Mouse (Mus musculus): ENCODE data around the gene Ush1g. TPM values are rescaled to one million over a fixed set of nuclear protein-coding genes. Genes with fewer than 3 reads are reported as not detected.

Gene Ush1g
- polyA plus RNA-seq, 1 experiment from 2014 or later, result 0.14 TPM

DNA sequence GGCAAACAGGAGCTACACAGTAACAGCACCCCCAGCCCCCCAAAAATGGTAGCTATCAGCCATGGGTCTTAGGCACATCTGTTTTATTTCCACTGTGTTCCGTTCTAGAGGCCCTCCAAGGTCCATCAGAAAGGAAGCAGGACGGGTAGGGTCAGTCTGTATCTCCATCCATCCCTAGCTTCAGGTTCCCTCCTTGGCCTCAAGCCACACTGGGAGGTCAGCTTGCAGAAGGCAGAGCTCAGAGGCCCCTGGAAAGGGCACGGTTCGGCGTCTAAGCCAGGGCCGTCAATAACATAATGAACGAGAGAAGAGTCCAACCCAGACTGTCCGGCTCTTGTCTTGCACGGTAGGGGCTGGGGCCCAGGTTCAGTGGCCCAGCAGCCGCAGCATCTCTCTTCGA, 53.9 kb downstream of the Ush1g start:
- H3K4me1 ChIP-seq (replicated peaks; ENCODE audit: control insufficient read depth, insufficient read depth, low read length), result peaks cover 8% of the 10 kb centered on the region
- WGBS, result 73% methylated on average over 11 of the region's 11 CpGs
- H3K4me3 ChIP-seq (ENCODE audit: low read depth, low read length), result no peak overlapping the region
- peaks cover 7% of the 10 kb centered on the region; the same call in 1 of the 2 replicates for H3K36me3 ChIP-seq (ENCODE audit: control insufficient read depth, insufficient read depth, low read length)
- DNase-seq (ENCODE audit: low spot score) (no peak), ATAC-seq (replicated peaks; ENCODE audit: low FRiP score, low TSS enrichment, low read depth) (no peak)
- H3K9me3 ChIP-seq (ENCODE audit: control insufficient read depth, low read length), result no peaks in the 10 kb centered on the region
- H3K27me3 ChIP-seq (replicated peaks; ENCODE audit: control insufficient read depth, insufficient read depth, low read length), result peaks cover 63% of the 10 kb centered on the region
- no peak overlapping the region for H3K27ac ChIP-seq (ENCODE audit: low read depth)
- H3K9ac ChIP-seq (ENCODE audit: low read length), result no peak overlapping the region
- no peak overlapping the region for H3K4me2 ChIP-seq (ENCODE audit: low read length)

- H3K9ac ChIP-seq (ENCODE audit: low read length), result 0 out of 2 replicates have a peak within 1 kb of the TSS, but pooled peaks have one; percentile 18
- H3K4me2 ChIP-seq (ENCODE audit: low read length), result peak within 1 kb of the TSS; percentile 47
- peaks cover 7% of the 10 kb centered on the region; the same call in 1 of the 2 replicates for H3K36me3 ChIP-seq (ENCODE audit: control insufficient read depth, insufficient read depth, low read length)
- DNase-seq (ENCODE audit: low spot score) (no peak), ATAC-seq (replicated peaks; ENCODE audit: low FRiP score, low TSS enrichment, low read depth) (no peak)
- H3K9me3 ChIP-seq (ENCODE audit: control insufficient read depth, low read length), result no peaks in the 10 kb centered on the region
- peaks cover 8% of the 10 kb centered on the region for H3K4me1 ChIP-seq (replicated peaks; ENCODE audit: control insufficient read depth, insufficient read depth, low read length)
- H3K27ac ChIP-seq (ENCODE audit: low read depth), result no peak within 1 kb of the TSS
- 7% methylated on average over 50 of the region's 50 CpGs for WGBS
- H3K4me3 ChIP-seq (ENCODE audit: low read depth, low read length), result peak within 1 kb of the TSS; percentile 27
- peaks cover 70% of the 10 kb centered on the region for H3K27me3 ChIP-seq (replicated peaks; ENCODE audit: control insufficient read depth, insufficient read depth, low read length)
Observed at GRCm38 (mm10) chr11:115267061-115267883, 54.6 kb downstream of the Ush1g start, which contains the start of gene Grin2c. TSS of gene Grin2c (minus strand) at chr11:115267243.

DNA sequence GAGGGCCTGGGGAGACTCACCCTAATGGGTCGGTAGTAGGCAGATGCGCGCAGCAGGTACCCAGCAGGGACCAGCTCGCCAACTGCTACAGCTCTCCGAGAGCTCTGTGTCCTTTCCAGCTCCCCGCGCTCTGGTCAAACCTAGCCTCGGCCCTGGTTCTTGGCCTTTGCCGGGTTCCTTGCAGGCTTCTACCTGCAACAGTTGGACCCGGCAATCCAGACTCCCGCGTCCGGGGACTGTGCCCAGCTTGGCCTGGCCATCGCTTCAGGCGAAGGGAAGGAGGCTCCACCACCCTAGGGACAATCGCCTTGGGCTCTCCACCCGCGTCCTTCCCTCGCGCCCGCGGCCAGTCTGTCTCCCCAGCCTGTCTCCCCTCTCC, 55.5 kb downstream of the Ush1g start:
- Histone ChIP-seq H3K4me3 (ENCODE audit: low read depth, low read length) (peak overlapping the region; percentile 27), H3K9ac (ENCODE audit: low read length) (no peak overlapping the region), H3K27ac (ENCODE audit: low read depth) (no peak overlapping the region), H3K9me3 (ENCODE audit: control insufficient read depth, low read length) (no peaks in the 10 kb centered on the region), H3K27me3 (replicated peaks; ENCODE audit: control insufficient read depth, insufficient read depth, low read length) (peaks cover 77% of the 10 kb centered on the region), H3K36me3 (ENCODE audit: control insufficient read depth, insufficient read depth, low read length) (peaks cover 7% of the 10 kb centered on the region; the same call in 1 of the 2 replicates), H3K4me1 (replicated peaks; ENCODE audit: control insufficient read depth, insufficient read depth, low read length) (peaks cover 8% of the 10 kb centered on the region), H3K4me2 (ENCODE audit: low read length) (peak overlapping the region; percentile 47)
- peak; percentile 68 for DNase-seq (ENCODE audit: low spot score)
- 4% methylated on average over 22 of the region's 22 CpGs for WGBS
- ATAC-seq (replicated peaks; ENCODE audit: low FRiP score, low TSS enrichment, low read depth), result no peak

DNA sequence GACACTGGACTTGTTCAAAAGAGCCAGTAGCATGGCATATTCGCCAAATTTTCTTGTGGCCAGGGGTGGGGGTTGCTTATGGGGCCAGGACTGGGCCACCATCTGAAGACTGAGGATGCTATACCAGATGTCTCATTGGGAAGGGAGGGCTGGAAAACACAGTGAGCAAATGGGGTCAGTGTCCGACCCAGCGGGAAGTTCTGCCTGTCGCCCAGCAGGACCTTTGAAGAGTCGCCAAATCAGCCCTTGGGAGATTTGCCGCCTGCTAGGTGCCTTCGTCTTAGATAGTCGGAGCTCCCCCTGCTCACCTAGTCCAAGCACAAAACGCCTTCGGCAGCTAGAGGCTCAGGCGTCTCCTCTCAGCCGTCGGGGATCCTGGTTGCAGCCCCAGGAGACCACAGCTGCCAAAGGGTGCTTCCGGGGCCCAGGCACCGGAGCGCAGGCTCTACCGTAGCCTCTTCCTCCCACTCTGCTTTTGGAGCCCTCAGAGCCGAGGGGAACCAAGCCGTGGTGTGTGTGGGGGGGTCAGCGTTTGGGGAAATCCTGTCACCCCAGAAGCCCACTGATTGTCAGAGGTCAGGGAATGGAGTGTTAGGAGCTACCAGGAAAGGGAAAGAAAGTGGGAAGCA, 56.0 kb downstream of the Ush1g start:
- no peak for DNase-seq (ENCODE audit: low spot score)
- peaks cover 8% of the 10 kb centered on the region for H3K4me1 ChIP-seq (replicated peaks; ENCODE audit: control insufficient read depth, insufficient read depth, low read length)
- H3K27me3 ChIP-seq (replicated peaks; ENCODE audit: control insufficient read depth, insufficient read depth, low read length), result peaks cover 82% of the 10 kb centered on the region
- WGBS, result 4% methylated on average over 20 of the region's 20 CpGs
- ATAC-seq (replicated peaks; ENCODE audit: low FRiP score, low TSS enrichment, low read depth), result no peak
- no peaks in the 10 kb centered on the region for H3K9me3 ChIP-seq (ENCODE audit: control insufficient read depth, low read length)
- H3K27ac ChIP-seq (ENCODE audit: low read depth), result no peak overlapping the region
- H3K9ac ChIP-seq (ENCODE audit: low read length), result no peak overlapping the region
- no peak overlapping the region for H3K4me2 ChIP-seq (ENCODE audit: low read length)
- H3K4me3 ChIP-seq (ENCODE audit: low read depth, low read length), result no peak overlapping the region
- H3K36me3 ChIP-seq (ENCODE audit: control insufficient read depth, insufficient read depth, low read length), result peaks cover 7% of the 10 kb centered on the region; the same call in 1 of the 2 replicates

Other genes with a start within 250 kb of the Ush1g start
- gene Rab37, start 230.6 kb downstream of the Ush1g start, polyA plus RNA-seq (2014; fragmentation: Nextera tagmentation; extraction: Ambion mirVana), result 3.3 and 5.0 TPM in 2 replicates
- 0.27 and 1.0 TPM in 2 replicates for gene Cd300lf, start 188.0 kb downstream of the Ush1g start, polyA plus RNA-seq (2014; fragmentation: Nextera tagmentation; extraction: Ambion mirVana)
- gene Slc9a3r1, start 158.7 kb downstream of the Ush1g start, polyA plus RNA-seq (2014; fragmentation: Nextera tagmentation; extraction: Ambion mirVana), result 157 and 165 TPM in 2 replicates
- 7.0 and 8.3 TPM in 2 replicates for gene Tmem104, start 134.6 kb downstream of the Ush1g start, polyA plus RNA-seq (2014; fragmentation: Nextera tagmentation; extraction: Ambion mirVana)
- 16.4 and 16.7 TPM in 2 replicates for gene Nat9, start 134.2 kb downstream of the Ush1g start, polyA plus RNA-seq (2014; fragmentation: Nextera tagmentation; extraction: Ambion mirVana)
- not detected in 2 replicates for gene Grin2c, start 54.8 kb downstream of the Ush1g start, polyA plus RNA-seq (2014; fragmentation: Nextera tagmentation; extraction: Ambion mirVana)
- 11.3 and 14.2 TPM in 2 replicates for gene Fdxr, start 45.0 kb downstream of the Ush1g start, polyA plus RNA-seq (2014; fragmentation: Nextera tagmentation; extraction: Ambion mirVana)
- gene Fads6, start 24.4 kb downstream of the Ush1g start, polyA plus RNA-seq (2014; fragmentation: Nextera tagmentation; extraction: Ambion mirVana), result 1.4 and 1.6 TPM in 2 replicates
- gene Otop2, start 14.9 kb downstream of the Ush1g start, polyA plus RNA-seq (2014; fragmentation: Nextera tagmentation; extraction: Ambion mirVana), result not detected in 2 replicates
- 0.36 and 0.65 TPM in 2 replicates for gene Otop3, start 12.7 kb upstream of the Ush1g start, polyA plus RNA-seq (2014; fragmentation: Nextera tagmentation; extraction: Ambion mirVana)
- 11.5 and 14.4 TPM in 2 replicates for gene Hid1, start 45.7 kb upstream of the Ush1g start, polyA plus RNA-seq (2014; fragmentation: Nextera tagmentation; extraction: Ambion mirVana)
- gene Cdr2l, start 59.9 kb upstream of the Ush1g start, polyA plus RNA-seq (2014; fragmentation: Nextera tagmentation; extraction: Ambion mirVana), result 10.6 and 11.6 TPM in 2 replicates
- 218 and 224 TPM in 2 replicates for gene Mrpl58, start 81.7 kb upstream of the Ush1g start, polyA plus RNA-seq (2014; fragmentation: Nextera tagmentation; extraction: Ambion mirVana)
- 899 and 962 TPM in 2 replicates for gene Atp5h, start 97.9 kb upstream of the Ush1g start, polyA plus RNA-seq (2014; fragmentation: Nextera tagmentation; extraction: Ambion mirVana)
- 11.0 and 18.8 TPM in 2 replicates for gene Kctd2, start 98.1 kb upstream of the Ush1g start, polyA plus RNA-seq (2014; fragmentation: Nextera tagmentation; extraction: Ambion mirVana)
- 0.12 TPM in 2 replicates for gene Trim80, start 118.5 kb upstream of the Ush1g start, polyA plus RNA-seq (2014; fragmentation: Nextera tagmentation; extraction: Ambion mirVana)
- 1.9 and 2.5 TPM in 2 replicates for gene Slc16a5, start 140.4 kb upstream of the Ush1g start, polyA plus RNA-seq (2014; fragmentation: Nextera tagmentation; extraction: Ambion mirVana)
- 6.5 and 6.9 TPM in 2 replicates for gene Armc7, start 153.6 kb upstream of the Ush1g start, polyA plus RNA-seq (2014; fragmentation: Nextera tagmentation; extraction: Ambion mirVana)
- 115 and 133 TPM in 2 replicates for gene Nt5c, start 169.8 kb upstream of the Ush1g start, polyA plus RNA-seq (2014; fragmentation: Nextera tagmentation; extraction: Ambion mirVana)
- 573 and 633 TPM in 2 replicates for gene Jpt1, start 192.3 kb upstream of the Ush1g start, polyA plus RNA-seq (2014; fragmentation: Nextera tagmentation; extraction: Ambion mirVana)
- gene Sumo2, start 214.2 kb upstream of the Ush1g start, polyA plus RNA-seq (2014; fragmentation: Nextera tagmentation; extraction: Ambion mirVana), result 891 and 947 TPM in 2 replicates
- gene Nup85, start 242.4 kb upstream of the Ush1g start, polyA plus RNA-seq (2014; fragmentation: Nextera tagmentation; extraction: Ambion mirVana), result 192 TPM in 2 replicates